Mouse (Mus musculus) liver, embryonic 12.5 days (tissue): ENCODE results near the gene Selp. TPM values are rescaled to one million over a fixed set of nuclear protein-coding genes. Genes with fewer than 3 reads are reported as not detected.

ENCODE experiments used
- ATAC-seq: fragments of 200-750 bp; cut with Nextera tagmentation; 2 replicates; pipeline ENCODE4 v1.8.0; 2017; ENCODE audit warnings: moderate number of reproducible peaks, mild to moderate bottlenecking, moderate library complexity
- H3K27ac ChIP-seq: fragments of 300-500 bp; sonication (generic); 2 replicates; pipeline ENCODE4 v1.5.1; 2016; ENCODE audit warnings: mild to moderate bottlenecking
- H3K27me3 ChIP-seq: fragments of 300-500 bp; sonication (generic); replicated peaks from 2 replicates; pipeline ENCODE4 v1.6.1; 2016; ENCODE audit warnings: mild to moderate bottlenecking, moderate library complexity
- H3K36me3 ChIP-seq: fragments of 300-500 bp; sonication (generic); 2 replicates; pipeline ENCODE4 v1.6.1; 2016; ENCODE audit warnings: mild to moderate bottlenecking, moderate library complexity
- H3K4me1 ChIP-seq: fragments of 300-500 bp; sonication (generic); 2 replicates; pipeline ENCODE4 v1.6.1; 2016
- H3K4me2 ChIP-seq: fragments of 300-500 bp; sonication (generic); 2 replicates; pipeline ENCODE4 v1.6.1; 2016; ENCODE audit warnings: mild to moderate bottlenecking, moderate library complexity
- H3K4me3 ChIP-seq: fragments of 300-500 bp; sonication (generic); 2 replicates; pipeline ENCODE4 v1.5.1; 2016; ENCODE audit warnings: mild to moderate bottlenecking, moderate library complexity
- H3K9ac ChIP-seq: fragments of 300-500 bp; sonication (generic); 2 replicates; pipeline ENCODE4 v1.6.1; 2016; ENCODE audit warnings: mild to moderate bottlenecking, moderate library complexity
- H3K9me3 ChIP-seq: fragments of 300-500 bp; sonication (generic); replicated peaks from 2 replicates; pipeline ENCODE4 v1.6.1; 2016; ENCODE audit warnings: mild to moderate bottlenecking, moderate library complexity
- WGBS: fragments of 180-500 bp; shearing (Covaris S2); methylation state at CpG from one replicate; pipeline ENCODE4 v1.1.7; 2016; ENCODE audit not compliant: insufficient replicate concordance; 5-methylcytosine and 5-hydroxymethylcytosine counted together
- polyA plus RNA-seq: library from polyadenylated mRNA; unstranded; fragments of >200 nt; fragmentation: Nextera tagmentation; extraction: Ambion mirVana; gene quantifications from 2 replicates; pipeline ENCODE4 v1.2.1, GENCODE M21; 2016

Gene Selp
- polyA plus RNA-seq, 1 experiment from 2014 or later: 0.41 TPM

DNA sequence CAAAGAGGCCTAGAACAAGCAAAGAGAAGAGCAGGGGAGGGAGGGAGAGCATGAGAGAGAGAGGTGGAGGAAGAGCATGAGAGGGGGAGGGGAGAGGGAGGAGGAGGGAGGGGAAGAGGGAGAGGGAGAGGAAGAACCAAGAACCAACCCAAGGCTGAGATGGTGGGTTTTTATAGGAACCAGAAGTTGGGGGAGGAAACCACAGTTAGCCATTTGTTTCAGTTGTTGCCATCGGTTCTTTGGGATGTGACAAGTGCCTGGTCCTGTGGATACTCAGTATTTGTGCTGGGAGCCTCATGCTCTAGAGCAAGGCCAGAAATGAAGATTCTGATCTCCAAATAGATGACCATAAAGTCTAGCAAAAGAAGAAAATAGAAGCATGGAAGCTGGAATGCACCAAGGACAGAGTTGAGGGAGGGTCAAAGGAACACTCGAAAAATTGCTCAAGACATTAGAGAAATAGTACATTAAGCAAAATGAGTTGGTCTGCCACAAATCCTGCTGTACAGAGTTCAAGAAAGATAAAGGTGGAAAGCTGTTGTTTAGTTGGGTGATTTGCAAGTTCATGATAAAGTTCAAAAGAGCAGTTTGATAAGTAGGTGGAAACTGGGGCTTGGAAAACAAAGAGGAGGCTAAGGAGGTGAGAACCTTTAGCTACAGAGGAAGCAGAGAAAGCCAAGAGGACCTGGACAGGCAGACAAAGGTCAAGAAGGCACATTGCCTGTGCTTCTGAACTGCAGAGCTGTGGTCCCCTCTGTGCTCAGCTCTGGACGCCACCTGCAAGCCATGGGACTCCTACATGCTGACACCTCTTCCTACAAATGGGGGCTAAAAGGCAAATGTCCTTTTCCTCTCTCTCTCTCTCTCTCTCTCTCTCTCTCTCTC, 5.1 kb downstream of the Selp start:
- Histone ChIP-seq H3K9me3 (no peaks in the 10 kb centered on the region), H3K27ac (no peak overlapping the region), H3K4me3 (no peak overlapping the region), H3K4me1 (0 out of 2 replicates have a peak, but pooled peaks cover 4% of the 10 kb centered on the region), H3K27me3 (no peaks in the 10 kb centered on the region), H3K4me2 (no peak overlapping the region), H3K36me3 (no peaks in the 10 kb centered on the region), H3K9ac (no peak overlapping the region)
- 34% methylated on average over 3 of the region's 3 CpGs for WGBS
- ATAC-seq: no peak

DNA sequence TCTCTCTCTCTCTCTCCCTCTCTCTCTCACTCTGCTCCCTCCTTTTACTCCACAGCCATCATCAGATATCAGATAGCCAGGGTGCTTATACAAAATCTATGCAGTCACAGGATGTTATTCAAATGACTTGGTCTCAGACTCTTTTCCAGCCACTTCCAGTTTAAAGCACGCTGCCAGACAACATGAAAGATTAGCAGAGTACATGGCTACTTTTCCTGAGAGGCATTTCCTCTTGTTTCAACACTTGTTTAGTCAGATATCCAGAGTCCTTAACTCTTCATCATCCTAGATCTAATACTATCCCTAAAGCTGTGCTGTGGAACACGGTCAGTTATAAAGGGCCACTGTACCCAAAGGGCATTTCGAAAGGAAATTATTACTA, 5.7 kb downstream of the Selp start:
- Histone ChIP-seq H3K36me3 (no peaks in the 10 kb centered on the region), H3K4me1 (0 out of 2 replicates have a peak, but pooled peaks cover 4% of the 10 kb centered on the region), H3K9ac (no peak overlapping the region), H3K27ac (no peak overlapping the region), H3K4me3 (no peak overlapping the region), H3K27me3 (no peaks in the 10 kb centered on the region), H3K9me3 (no peaks in the 10 kb centered on the region), H3K4me2 (no peak overlapping the region)
- ATAC-seq: no peak
- WGBS: 60% methylated on average over 3 of the region's 3 CpGs

DNA sequence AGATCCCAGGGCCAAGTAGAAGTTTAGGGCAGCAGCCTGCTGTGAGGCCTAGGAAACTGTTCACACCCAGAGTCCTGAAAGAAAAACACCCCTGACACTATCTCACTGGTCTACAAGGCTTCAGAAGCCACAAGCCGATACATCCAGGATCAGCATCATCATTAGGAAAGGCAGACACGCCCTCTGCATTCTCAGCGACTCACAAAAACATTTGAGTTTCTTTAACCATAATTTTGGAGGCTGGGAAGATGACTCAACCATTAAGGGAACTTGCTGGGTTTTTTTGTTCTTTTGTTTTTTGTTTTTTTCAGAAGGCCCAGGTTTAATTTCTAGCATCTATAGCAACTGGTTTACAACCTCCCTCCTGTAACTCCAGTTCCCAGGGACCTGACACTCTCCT, 8.8 kb downstream of the Selp start:
- H3K4me3 ChIP-seq: no peak overlapping the region
- H3K27ac ChIP-seq: no peak overlapping the region
- H3K4me1 ChIP-seq: 0 out of 2 replicates have a peak, but pooled peaks cover 4% of the 10 kb centered on the region
- no peak overlapping the region for H3K4me2 ChIP-seq
- H3K9me3 ChIP-seq: no peaks in the 10 kb centered on the region
- WGBS: 46% methylated on average over 3 of the region's 3 CpGs
- H3K36me3 ChIP-seq: no peaks in the 10 kb centered on the region
- no peak for ATAC-seq
- no peaks in the 10 kb centered on the region for H3K27me3 ChIP-seq
- H3K9ac ChIP-seq: no peak overlapping the region

DNA sequence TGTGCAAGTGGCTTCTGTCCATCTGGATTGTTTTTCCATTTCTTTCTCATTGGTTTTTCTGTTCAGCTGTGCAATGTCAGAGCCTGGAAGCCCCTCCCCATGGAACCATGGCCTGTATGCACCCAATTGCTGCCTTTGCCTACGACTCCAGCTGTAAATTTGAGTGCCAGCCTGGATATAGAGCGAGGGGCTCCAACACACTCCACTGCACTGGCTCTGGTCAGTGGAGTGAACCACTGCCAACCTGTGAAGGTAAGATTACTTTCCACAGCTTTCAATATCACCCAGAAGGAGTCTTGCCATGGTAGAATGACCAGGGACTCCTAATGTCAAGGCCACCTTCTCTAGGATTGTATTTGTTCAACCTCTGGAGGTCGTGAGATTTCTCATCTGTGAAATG, 14.9 kb downstream of the Selp start:
- Histone ChIP-seq H3K36me3 (no peaks in the 10 kb centered on the region), H3K27me3 (no peaks in the 10 kb centered on the region), H3K27ac (no peak overlapping the region), H3K4me1 (no peaks in the 10 kb centered on the region), H3K4me2 (no peak overlapping the region), H3K9me3 (no peaks in the 10 kb centered on the region), H3K9ac (no peak overlapping the region), H3K4me3 (no peak overlapping the region)
- 57% methylated on average over 3 of the region's 3 CpGs for WGBS
- ATAC-seq: no peak

DNA sequence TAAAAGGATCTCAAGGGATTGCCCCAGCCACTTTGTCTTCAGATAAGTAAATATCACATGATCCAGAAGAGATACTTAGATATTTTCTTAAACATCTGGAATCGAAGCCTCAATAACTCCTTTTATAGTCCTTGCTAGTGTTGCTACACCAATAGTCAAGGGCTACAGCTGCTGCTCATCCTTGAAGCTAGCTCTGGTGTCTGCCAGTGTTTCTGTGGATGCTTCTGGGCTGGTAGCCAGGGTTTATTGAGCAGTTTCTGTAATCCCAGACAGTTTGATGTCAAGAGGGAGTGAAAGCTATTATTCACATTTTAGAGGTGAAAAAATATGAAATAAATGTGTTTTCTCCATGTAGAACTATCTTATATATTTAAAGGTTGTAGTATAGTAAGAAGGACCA, 17.5 kb downstream of the Selp start:
- WGBS: 61% methylated on average over 1 of the region's 1 CpGs
- H3K4me2 ChIP-seq: no peak overlapping the region

DNA sequence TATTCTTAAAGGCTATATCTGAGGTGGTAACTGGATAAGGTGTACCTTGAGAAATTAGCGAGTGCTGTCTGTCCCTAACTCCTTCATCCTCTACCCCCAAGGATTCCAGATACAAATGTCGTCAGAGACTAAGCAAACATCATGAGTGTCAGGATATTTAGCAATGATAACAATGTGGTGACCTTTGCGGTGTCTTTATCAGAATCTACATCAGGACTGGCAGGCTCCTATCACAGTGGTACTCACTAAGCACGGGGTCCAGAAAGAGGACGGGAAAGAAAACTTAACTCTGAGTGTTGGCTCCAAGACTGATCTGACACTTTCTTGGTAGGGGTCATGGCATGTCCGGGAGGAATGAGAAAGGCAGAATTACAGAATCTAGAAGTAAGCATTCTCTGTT, 19.0 kb downstream of the Selp start:
- H3K9me3 ChIP-seq: no peaks in the 10 kb centered on the region
- H3K27me3 ChIP-seq: no peaks in the 10 kb centered on the region
- H3K4me1 ChIP-seq: no peaks in the 10 kb centered on the region
- H3K27ac ChIP-seq: no peak overlapping the region
- no peak overlapping the region for H3K9ac ChIP-seq
- ATAC-seq: no peak
- H3K36me3 ChIP-seq: no peaks in the 10 kb centered on the region
- no peak overlapping the region for H3K4me2 ChIP-seq
- 28% methylated on average over 6 of the region's 6 CpGs for WGBS
- no peak overlapping the region for H3K4me3 ChIP-seq

More for the DNA sequence above, 17.5 kb downstream of the Selp start:
- H3K4me1 ChIP-seq: no peaks in the 10 kb centered on the region
- no peak overlapping the region for H3K4me3 ChIP-seq
- H3K27ac ChIP-seq: no peak overlapping the region
- H3K27me3 ChIP-seq: no peaks in the 10 kb centered on the region
- H3K9ac ChIP-seq: no peak overlapping the region
- ATAC-seq: no peak
- no peaks in the 10 kb centered on the region for H3K36me3 ChIP-seq
- H3K9me3 ChIP-seq: no peaks in the 10 kb centered on the region

DNA sequence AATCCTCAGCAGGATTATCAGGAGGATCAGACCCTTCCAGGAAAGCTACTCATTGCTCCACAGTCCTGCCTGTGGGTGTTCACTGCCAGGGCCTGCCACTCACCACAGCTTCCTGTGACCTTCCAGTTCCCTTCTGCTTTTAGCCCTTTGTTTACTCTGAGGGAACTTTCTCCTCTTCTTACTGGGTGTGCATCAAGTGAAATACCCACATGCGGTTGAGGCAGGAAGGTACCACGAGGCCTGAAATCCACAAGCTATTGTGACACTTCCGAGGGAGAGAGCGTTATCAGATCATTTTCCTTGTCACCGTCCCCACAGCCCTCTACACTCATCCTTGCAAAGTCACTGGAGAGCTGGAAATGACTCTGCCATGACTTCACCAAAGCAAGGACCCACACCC, 20.3 kb downstream of the Selp start:
- H3K9me3 ChIP-seq: no peaks in the 10 kb centered on the region
- H3K4me3 ChIP-seq: no peak overlapping the region
- H3K36me3 ChIP-seq: no peaks in the 10 kb centered on the region
- H3K27ac ChIP-seq: no peak overlapping the region
- no peak overlapping the region for H3K9ac ChIP-seq
- WGBS: 5% methylated on average over 5 of the region's 5 CpGs
- no peak overlapping the region for H3K4me2 ChIP-seq
- ATAC-seq: peak; percentile 68
- no peaks in the 10 kb centered on the region for H3K27me3 ChIP-seq
- H3K4me1 ChIP-seq: no peaks in the 10 kb centered on the region

DNA sequence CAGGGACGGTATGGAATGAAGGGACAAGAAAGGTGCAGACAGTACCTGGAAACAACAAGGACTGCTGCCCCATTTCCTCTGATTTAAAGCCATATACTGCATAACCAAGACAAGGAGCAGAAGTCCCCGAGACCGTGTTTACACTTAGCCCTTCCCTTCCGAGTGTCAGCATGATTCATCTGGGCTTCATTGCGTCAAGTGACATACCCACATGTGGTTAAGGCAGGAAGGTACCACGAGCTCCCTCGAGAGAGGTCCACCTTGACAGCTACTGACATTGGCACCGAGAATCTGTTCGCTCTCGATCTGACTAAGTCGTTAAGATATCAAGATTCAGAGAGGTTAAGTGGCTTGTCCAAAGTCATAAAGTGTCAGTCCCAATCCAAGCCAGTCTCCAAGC, 20.9 kb downstream of the Selp start:
- Histone ChIP-seq H3K36me3 (no peaks in the 10 kb centered on the region), H3K9ac (no peak overlapping the region), H3K4me2 (no peak overlapping the region), H3K4me1 (no peaks in the 10 kb centered on the region), H3K9me3 (no peaks in the 10 kb centered on the region), H3K27me3 (no peaks in the 10 kb centered on the region), H3K27ac (no peak overlapping the region), H3K4me3 (no peak overlapping the region)
- ATAC-seq: no peak
- WGBS: 18% methylated on average over 11 of the region's 11 CpGs

DNA sequence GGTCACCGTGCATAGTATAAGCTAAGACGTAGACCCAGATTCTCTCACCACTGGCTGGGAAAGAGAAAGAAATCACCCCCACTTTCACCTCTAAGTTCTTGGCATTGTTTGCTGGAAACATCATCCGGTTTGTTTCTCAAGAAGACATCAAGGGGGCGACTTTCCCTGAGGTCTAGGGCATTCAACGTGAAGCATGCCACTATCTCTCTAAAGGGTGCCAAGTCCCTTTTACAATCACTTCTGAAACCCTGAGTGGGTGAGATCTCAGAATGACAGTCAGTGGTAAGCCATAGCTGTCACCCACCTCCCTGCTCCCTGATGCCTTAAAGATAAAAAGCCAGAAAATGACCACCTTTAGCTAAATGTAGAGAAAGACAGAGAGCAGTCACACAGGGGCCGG, 21.6 kb downstream of the Selp start:
- Histone ChIP-seq H3K4me3 (no peak overlapping the region), H3K27me3 (no peaks in the 10 kb centered on the region), H3K36me3 (no peaks in the 10 kb centered on the region), H3K9ac (no peak overlapping the region), H3K9me3 (no peaks in the 10 kb centered on the region), H3K27ac (no peak overlapping the region), H3K4me1 (no peaks in the 10 kb centered on the region), H3K4me2 (no peak overlapping the region)
- 49% methylated on average over 6 of the region's 6 CpGs for WGBS
- no peak for ATAC-seq

DNA sequence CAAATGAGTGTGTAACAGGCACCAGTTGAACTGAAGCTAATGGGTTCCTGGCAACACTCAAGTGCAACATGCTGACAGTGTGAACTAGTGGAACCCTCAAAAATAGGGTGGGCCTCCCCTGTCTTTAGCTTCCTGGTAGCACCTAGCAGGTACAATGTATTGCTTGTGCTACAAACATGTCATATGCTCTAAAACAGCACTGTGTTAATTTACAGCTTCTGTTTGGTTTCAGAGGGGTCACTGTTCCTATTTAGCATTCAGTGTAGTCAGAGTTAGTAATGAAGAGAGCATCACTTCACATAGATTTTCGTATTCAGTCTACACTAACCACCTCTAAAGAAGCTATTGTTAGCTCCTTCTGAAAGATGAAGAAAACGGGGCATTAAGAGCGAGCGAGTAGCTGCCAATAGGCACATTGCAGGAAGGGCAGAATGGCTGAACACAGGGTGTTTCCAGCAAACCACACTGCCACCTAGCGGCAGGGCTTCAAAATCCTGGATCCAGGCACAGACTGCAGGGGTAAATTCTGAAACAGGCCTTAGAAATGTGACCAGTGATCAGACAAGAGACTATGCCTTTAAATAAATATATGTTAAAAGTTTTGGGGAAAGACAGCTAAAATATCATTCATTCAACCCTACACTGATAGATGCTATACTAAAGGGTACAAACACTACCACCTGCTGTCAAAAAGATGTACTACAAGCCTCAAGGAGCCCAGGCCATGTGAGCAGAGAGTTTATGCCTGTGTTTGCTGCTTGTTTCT, 23.5 kb downstream of the Selp start:
- Histone ChIP-seq H3K4me3 (no peak overlapping the region), H3K9me3 (no peaks in the 10 kb centered on the region), H3K9ac (no peak overlapping the region), H3K27me3 (no peaks in the 10 kb centered on the region), H3K4me2 (peak overlapping the region; percentile 16; the same call in 1 of the 2 replicates), H3K36me3 (no peaks in the 10 kb centered on the region), H3K4me1 (no peaks in the 10 kb centered on the region), H3K27ac (no peak overlapping the region)
- ATAC-seq: peak; percentile 65
- WGBS: 2% methylated on average over 5 of the region's 5 CpGs

DNA sequence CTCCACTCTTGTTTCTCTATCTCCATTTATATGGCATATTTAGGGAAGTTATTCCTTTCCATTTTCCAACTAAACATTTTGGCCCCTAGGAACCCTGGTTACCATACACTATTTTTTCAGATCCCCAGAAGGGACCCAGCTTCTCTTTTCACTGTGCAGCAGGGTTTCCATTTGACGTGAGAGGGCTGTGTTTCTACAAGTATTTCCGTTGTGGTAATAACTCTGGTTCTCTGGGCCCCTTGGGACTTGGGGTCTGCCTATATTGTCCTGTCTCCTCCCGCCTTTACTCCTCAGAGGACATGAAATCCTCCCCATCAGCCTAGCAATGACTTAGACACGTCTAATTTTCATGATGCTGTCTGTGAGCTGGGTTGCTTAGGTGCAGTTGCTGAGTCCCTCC, 24.4 kb downstream of the Selp start:
- Histone ChIP-seq H3K4me1 (no peaks in the 10 kb centered on the region), H3K27ac (no peak overlapping the region), H3K4me2 (no peak overlapping the region), H3K36me3 (no peaks in the 10 kb centered on the region), H3K9ac (no peak overlapping the region), H3K9me3 (no peaks in the 10 kb centered on the region), H3K27me3 (no peaks in the 10 kb centered on the region), H3K4me3 (no peak overlapping the region)
- 37% methylated on average over 4 of the region's 4 CpGs for WGBS
- no peak for ATAC-seq

DNA sequence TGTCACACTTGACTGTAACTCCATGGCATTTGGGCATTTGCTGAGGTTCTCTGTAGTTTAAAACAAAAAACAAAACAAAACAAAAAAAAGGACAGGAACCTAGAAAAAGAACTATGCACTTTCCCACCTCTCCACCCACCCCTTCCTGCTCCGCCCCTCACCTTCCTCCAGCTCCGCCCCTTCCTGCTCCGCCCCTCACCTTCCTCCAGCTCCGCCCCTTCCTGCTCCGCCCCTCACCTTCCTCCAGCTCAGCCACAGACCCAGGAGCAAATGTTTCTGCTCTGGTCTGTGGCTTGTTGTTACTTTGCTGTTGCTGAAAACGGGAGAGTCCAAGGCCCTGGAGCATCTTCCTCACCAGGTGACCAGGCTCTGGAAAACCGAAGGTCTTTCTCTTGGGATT, 34.0 kb downstream of the Selp start:
- H3K9me3 ChIP-seq: no peaks in the 10 kb centered on the region
- 0 out of 2 replicates have a peak, but pooled peaks cover 7% of the 10 kb centered on the region for H3K27me3 ChIP-seq
- no peak overlapping the region for H3K27ac ChIP-seq
- WGBS: 79% methylated on average over 7 of the region's 7 CpGs
- no peak for ATAC-seq
- no peaks in the 10 kb centered on the region for H3K36me3 ChIP-seq
- peaks cover 13% of the 10 kb centered on the region for H3K4me1 ChIP-seq
- H3K4me3 ChIP-seq: no peak overlapping the region
- H3K4me2 ChIP-seq: 0 out of 2 replicates have a peak overlapping the region, but pooled peaks have one; percentile 11
- no peak overlapping the region for H3K9ac ChIP-seq
